Mouse (Mus musculus) v-Abl transformed pro-B cells (cell line): ENCODE measurements around the gene Zfp429.
"Not testable (repeated sequence)": the region's sequence is repeated elsewhere in the genome, so short reads cannot be mapped to it uniquely, and the experiment has no call there.

Experiments
- in situ Hi-C, 2 experiments: fragments of 400-800 bp; cut with MboI; formaldehyde crosslinking; loops; one replicate each; pipeline ENCODE4 v1.15.1; 2025; ENCODE audit not compliant: unreplicated experiment in 2 of 2

The Zfp429 gene

GRCm38 (mm10) chr13:67399183-67399903 is at the start of gene Zfp429:
TSS of gene Zfp429 (minus strand) at chr13:67399819.
- in situ Hi-C loops = not testable (repeated sequence)

GRCm38 (mm10) chr13:67437095-67437494 is 37.5 kb upstream of the Zfp429 start:
- in situ Hi-C loops = not testable (repeated sequence)

GRCm38 (mm10) chr13:67428116-67428515 is 28.5 kb upstream of the Zfp429 start:
- in situ Hi-C loops = no loop called here

- in situ Hi-C loops = not testable (repeated sequence)
Measured at GRCm38 (mm10) chr13:67425699-67426098, 26.1 kb upstream of the Zfp429 start.

GRCm38 (mm10) chr13:67422532-67422931 is 22.9 kb upstream of the Zfp429 start:
- in situ Hi-C loops = not testable (repeated sequence)

- in situ Hi-C loops = no loop called here
Measured at GRCm38 (mm10) chr13:67421207-67421857, 21.7 kb upstream of the Zfp429 start, which contains the start of gene Zfp459. TSS of gene Zfp459 (minus strand) at chr13:67421418.

GRCm38 (mm10) chr13:67420558-67421206 is 21.1 kb upstream of the Zfp429 start:
- in situ Hi-C loops = no loop called here

- in situ Hi-C loops = loop anchor here in 1 of 2 experiments (10.0 kb wide), 1 partner anchor 418 kb away; the partner anchor contains the start of gene Gm10037
Measured at GRCm38 (mm10) chr13:67416811-67417210, 17.2 kb upstream of the Zfp429 start.

- in situ Hi-C loops = loop anchor here in 1 of 2 experiments (10.0 kb wide), 1 partner anchor 419 kb away; the partner anchor contains the start of gene Gm10037
Measured at GRCm38 (mm10) chr13:67415759-67416158, 16.1 kb upstream of the Zfp429 start.

- in situ Hi-C loops = loop anchor here in 1 of 2 experiments (10.0 kb wide), 1 partner anchor 421 kb away; the partner anchor contains the start of gene Gm10037
Measured at GRCm38 (mm10) chr13:67413634-67414033, 14.0 kb upstream of the Zfp429 start.

GRCm38 (mm10) chr13:67376255-67376654 is 23.4 kb downstream of the Zfp429 start:
- in situ Hi-C loops = not testable (repeated sequence)

- in situ Hi-C loops = not testable (repeated sequence)
Measured at GRCm38 (mm10) chr13:67375050-67375911, 24.3 kb downstream of the Zfp429 start, which contains the start of the genes Gm28041 and Zfp456. TSS of gene Gm28041 (minus strand) at chr13:67375733. TSS of gene Zfp456 (minus strand) at chr13:67375810.

GRCm38 (mm10) chr13:67360131-67360744 is 39.4 kb downstream of the Zfp429 start, which contains the start of the genes Gm28044 and Zfp953:
TSS of gene Gm28044 (minus strand) at chr13:67360536.
TSS of gene Zfp953 (minus strand) at chr13:67360605.
- in situ Hi-C loops = no loop called here

GRCm38 (mm10) chr13:67351854-67352253 is 47.8 kb downstream of the Zfp429 start:
- in situ Hi-C loops = no loop called here

GRCm38 (mm10) chr13:67343422-67343821 is 56.2 kb downstream of the Zfp429 start:
- in situ Hi-C loops = no loop called here
